Mouse (Mus musculus) gastrocnemius, adult 2 months (tissue): ENCODE data around the gene Srp54c. TPM values are rescaled to one million over a fixed set of nuclear protein-coding genes. Genes with fewer than 3 reads are reported as not detected.
A peak's percentile ranks its signal among the peaks of the same experiment; 100 is the strongest.

Experiments
- DNase-seq: peaks from one replicate; pipeline ENCODE4 v3.0.0; 2022
- H3K27ac ChIP-seq: fragments of 200-600 bp; 2 replicates; pipeline ENCODE4 v1.8.1; 2022; ENCODE audit warnings: mild to moderate bottlenecking
- H3K4me3 ChIP-seq: fragments of 200-600 bp; 2 replicates; pipeline ENCODE4 v1.8.1; 2022; ENCODE audit warnings: mild to moderate bottlenecking, moderate library complexity
- CTCF ChIP-seq: fragments of 200-600 bp; IDR thresholded peaks from 2 replicates; pipeline ENCODE4 v1.8.1; 2022; ENCODE audit warnings: antibody characterized with exemption, mild to moderate bottlenecking, moderate library complexity
- intact Hi-C: fragments of 180-260 bp; cut with DNase I; formaldehyde crosslinking; loops from one replicate; pipeline ENCODE4 v1.15.1; 2025
- total RNA-seq, 2 experiments: library from RNA; stranded (reverse); gene quantifications; 2 replicates each; pipeline ENCODE4 v1.2.3; 2021

Gene Srp54c
- total RNA-seq, 2 experiments from 2014 or later: 28.1 to 30.5 TPM

DNA sequence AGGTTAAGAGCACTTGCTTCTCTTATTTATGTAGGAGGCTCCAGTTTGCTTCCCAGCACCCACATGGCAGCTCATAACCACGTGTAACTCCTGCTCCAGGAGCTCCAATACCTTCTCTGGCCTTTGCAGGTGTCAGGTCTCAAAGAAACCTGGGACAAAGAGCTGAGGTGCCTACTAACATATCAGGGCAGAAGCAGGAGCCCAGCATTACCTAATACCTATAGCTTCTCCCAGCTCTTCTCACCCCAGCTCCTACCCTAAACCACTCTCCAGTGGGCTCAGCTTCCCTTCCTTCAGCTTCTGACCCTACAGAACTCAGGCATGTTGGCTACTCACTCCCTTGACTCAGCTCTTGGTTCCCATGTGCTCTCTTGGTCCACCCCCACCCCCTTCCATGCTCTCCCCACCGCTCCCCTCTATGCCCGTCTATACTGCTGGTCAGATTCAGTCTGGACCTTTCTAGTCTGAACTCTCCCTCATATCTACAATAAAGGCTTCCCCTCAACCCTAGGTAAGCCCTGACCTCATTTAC, 70.9 kb downstream of the Srp54c start:
- no peak for TF ChIP-seq CTCF
- no peak overlapping the region for H3K27ac ChIP-seq
- peak overlapping the region; percentile 95 for H3K4me3 ChIP-seq
- DNase-seq: no peak
- intact Hi-C loops: no loop called here

- H3K4me3 ChIP-seq: peak overlapping the region; percentile 95
- intact Hi-C loops: no loop called here
- no peak for DNase-seq
- peak overlapping the region; percentile 96 for H3K27ac ChIP-seq
- TF ChIP-seq CTCF: no peak
These were observed 71.7 kb downstream of the Srp54c start for GRCm38 (mm10) chr12:55301472-55302300.

GRCm38 (mm10) chr12:55302485-55303441, 72.8 kb downstream of the Srp54c start, which contains the start of gene Ppp2r3c:
Gene Ppp2r3c, minus strand, starts transcription at chr12:55302998.
- TF ChIP-seq CTCF: no peak

DNA sequence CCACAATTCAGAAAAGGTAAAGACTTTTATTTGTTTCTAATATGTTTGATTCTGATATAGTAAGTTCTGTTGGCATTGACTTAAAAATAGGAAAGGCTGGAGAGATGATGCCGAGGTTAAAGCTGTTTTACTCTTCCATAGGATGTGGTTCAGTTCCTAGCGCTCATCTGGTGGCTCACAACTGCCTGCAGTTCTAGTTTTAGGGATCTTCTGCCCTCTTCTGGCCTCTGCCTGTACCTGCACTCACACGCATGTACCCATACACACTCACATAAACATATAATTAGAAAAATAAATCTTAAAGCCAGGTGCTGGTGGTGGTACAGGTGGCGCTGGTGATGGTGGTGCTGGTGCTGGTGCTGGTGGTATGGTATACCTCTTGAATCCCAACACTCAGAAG, 76.4 kb downstream of the Srp54c start:
- Histone ChIP-seq H3K4me3 (no peak overlapping the region), H3K27ac (no peak overlapping the region)
- DNase-seq: no peak
- no peak for TF ChIP-seq CTCF
- intact Hi-C loops: no loop called here

More at GRCm38 (mm10) chr12:55302485-55303441, 72.8 kb downstream of the Srp54c start, which contains the start of gene Ppp2r3c:
- DNase-seq: peak; percentile 94
- intact Hi-C loops: no loop called here
- Histone ChIP-seq H3K4me3 (peak within 1 kb of the TSS; percentile 95), H3K27ac (peak within 1 kb of the TSS; percentile 96)

GRCm38 (mm10) chr12:55307566-55307965, 77.6 kb downstream of the Srp54c start:
- intact Hi-C loops: no loop called here
- H3K27ac ChIP-seq: no peak overlapping the region

GRCm38 (mm10) chr12:55308731-55309130, 78.8 kb downstream of the Srp54c start:
- H3K4me3 ChIP-seq: no peak overlapping the region
- intact Hi-C loops: no loop called here
- no peak overlapping the region for H3K27ac ChIP-seq
- no peak for TF ChIP-seq CTCF
- DNase-seq: no peak

More at GRCm38 (mm10) chr12:55307566-55307965, 77.6 kb downstream of the Srp54c start:
- no peak for DNase-seq
- H3K4me3 ChIP-seq: no peak overlapping the region
- no peak for TF ChIP-seq CTCF

- Histone ChIP-seq H3K4me3 (no peak overlapping the region), H3K27ac (no peak overlapping the region)
- DNase-seq: no peak
- intact Hi-C loops: no loop called here
- TF ChIP-seq CTCF: no peak
These were observed 79.5 kb downstream of the Srp54c start for GRCm38 (mm10) chr12:55309501-55309900.

- intact Hi-C loops: no loop called here
These were observed 81.9 kb downstream of the Srp54c start for GRCm38 (mm10) chr12:55311841-55312240.

More at GRCm38 (mm10) chr12:55311841-55312240, 81.9 kb downstream of the Srp54c start:
- no peak for DNase-seq
- TF ChIP-seq CTCF: no peak
- Histone ChIP-seq H3K27ac (no peak overlapping the region), H3K4me3 (no peak overlapping the region)

Other genes with a start within 250 kb of the Srp54c start
- gene Gm20403, start 243.6 kb upstream of the Srp54c start, total RNA-seq: not detected
- gene Baz1a, start 215.8 kb upstream of the Srp54c start, total RNA-seq: 1 to 10 TPM; 3.6 to 4.1 TPM
- gene 2700097O09Rik, start 150.1 kb upstream of the Srp54c start, total RNA-seq: 1 to 10 TPM; 8.8 TPM
- 10 to 100 TPM; 73.7 to 94.3 TPM for gene Srp54a, start 149.9 kb upstream of the Srp54c start, total RNA-seq
- 1 to 10 TPM; 3.1 to 8.3 TPM for gene Fam177a, start 105.7 kb upstream of the Srp54c start, total RNA-seq
- gene Srp54b, start 75.1 kb upstream of the Srp54c start, total RNA-seq: 10 to 100 TPM; 32.1 to 37.5 TPM
- gene 1700047I17Rik2, start 30.6 kb upstream of the Srp54c start, total RNA-seq: 1 to 10 TPM in 1 of 2 experiments, under 1 TPM in 1; 0.59 to 5.4 TPM
- 10 to 100 TPM; 10.4 to 10.7 TPM for gene 1110008L16Rik, start 69.4 kb downstream of the Srp54c start, total RNA-seq
- gene Ppp2r3c, start 72.8 kb downstream of the Srp54c start, total RNA-seq: 10 to 100 TPM; 10.2 to 12.1 TPM
- gene Psma6, start 154.1 kb downstream of the Srp54c start, total RNA-seq: 100 to 1,000 TPM; 165 to 168 TPM